Mouse (Mus musculus): ENCODE data around the gene Zfand2b.

Zfand2b gene

GRCm38 (mm10) chr1:75168093-75168471, 364 bp upstream of the Zfand2b start:
- DNase-seq, result no peak

- peak; percentile 46 for DNase-seq
Observed at GRCm38 (mm10) chr1:75179334-75180104, 11.1 kb downstream of the Zfand2b start.

- DNase-seq, result peak; percentile 78
Observed at GRCm38 (mm10) chr1:75180105-75180590, 11.7 kb downstream of the Zfand2b start, which contains the start of gene Abcb6. Abcb6 (minus strand) TSS chr1:75180392.

GRCm38 (mm10) chr1:75180741-75181140, 12.3 kb downstream of the Zfand2b start:
- no peak for DNase-seq

- DNase-seq, result no peak
Observed at GRCm38 (mm10) chr1:75181377-75181870, 13.0 kb downstream of the Zfand2b start.

GRCm38 (mm10) chr1:75182160-75182559, 13.7 kb downstream of the Zfand2b start:
- DNase-seq, result no peak

- no peak for DNase-seq
Observed at GRCm38 (mm10) chr1:75185495-75185894, 17.0 kb downstream of the Zfand2b start.

- no peak for DNase-seq
Observed at GRCm38 (mm10) chr1:75187126-75187525, 18.7 kb downstream of the Zfand2b start.

GRCm38 (mm10) chr1:75187914-75188483, 19.6 kb downstream of the Zfand2b start:
- no peak for DNase-seq

GRCm38 (mm10) chr1:75190577-75190976, 22.1 kb downstream of the Zfand2b start:
- DNase-seq, result no peak

GRCm38 (mm10) chr1:75191258-75191621, 22.8 kb downstream of the Zfand2b start:
- DNase-seq, result no peak

GRCm38 (mm10) chr1:75191622-75192402, 23.4 kb downstream of the Zfand2b start, which contains the start of the genes Ankzf1 and Atg9a:
Ankzf1 (plus strand) TSS chr1:75192151.
Atg9a (minus strand) TSS chr1:75192196.
- peak; percentile 93 for DNase-seq

GRCm38 (mm10) chr1:75192452-75192851, 24.0 kb downstream of the Zfand2b start:
- no peak for DNase-seq

GRCm38 (mm10) chr1:75201236-75201635, 32.8 kb downstream of the Zfand2b start:
- no peak for DNase-seq

- DNase-seq, result no peak
Observed at GRCm38 (mm10) chr1:75208967-75209678, 40.7 kb downstream of the Zfand2b start.

GRCm38 (mm10) chr1:75210136-75211087, 42.0 kb downstream of the Zfand2b start, which contains the start of the genes Glb1l and Stk16:
Glb1l (minus strand) TSS chr1:75210813.
Stk16 (plus strand) TSS chr1:75210838.
- DNase-seq, result peak; percentile 93

- DNase-seq, result no peak
Observed at GRCm38 (mm10) chr1:75211141-75211708, 42.8 kb downstream of the Zfand2b start.

- no peak for DNase-seq
Observed at GRCm38 (mm10) chr1:75212542-75212941, 44.1 kb downstream of the Zfand2b start.

GRCm38 (mm10) chr1:75213096-75213495, 44.6 kb downstream of the Zfand2b start:
- DNase-seq, result no peak

GRCm38 (mm10) chr1:75214442-75214841, 46.0 kb downstream of the Zfand2b start:
- DNase-seq, result no peak

GRCm38 (mm10) chr1:75214886-75215285, 46.4 kb downstream of the Zfand2b start:
- DNase-seq, result peak; percentile 47

Data from cerebellum, adult 8-10 months (tissue).